Mouse (Mus musculus) small intestine, adult 2 months (tissue): ENCODE results near the gene Tasp1.

Experiments used
- CTCF ChIP-seq: fragments of 200-500 bp; IDR thresholded peaks from 2 replicates; pipeline ENCODE4 v1.5.1; 2012; ENCODE audit warnings: low read depth, mild to moderate bottlenecking, control low read depth, inconsistent platforms, low read length, moderate library complexity, mixed read lengths; ENCODE audit not compliant: insufficient replicate concordance, insufficient read length; ENCODE audit errors: extremely low read depth
- POLR2A ChIP-seq: fragments of 200-500 bp; IDR thresholded peaks from 2 replicates; pipeline ENCODE4 v1.6.1; 2012; ENCODE audit warnings: low read depth, mild to moderate bottlenecking, control low read depth, inconsistent platforms, low read length, moderate library complexity

GRCm38 (mm10) chr2:139875876-139876275 lies 190.7 kb downstream of the Tasp1 start:
- TF ChIP-seq POLR2A (no peak), CTCF (no peak)
